Mouse (Mus musculus) forebrain, embryonic 13.5 days (tissue): ENCODE results near the gene Actr6. TPM values are rescaled to one million over a fixed set of nuclear protein-coding genes. Genes with fewer than 3 reads are reported as not detected.
"Not testable (repeated sequence)": the region's sequence is repeated elsewhere in the genome, so short reads cannot be mapped to it uniquely, and the experiment has no call there.

Source experiments
- ATAC-seq: fragments of 200-750 bp; cut with Nextera tagmentation; 2 replicates; pipeline ENCODE4 v1.8.0; 2017
- H3K27ac ChIP-seq: fragments of 300-500 bp; sonication (generic); 2 replicates; pipeline ENCODE4 v1.5.1; 2015; ENCODE audit warnings: inconsistent platforms, mild to moderate bottlenecking, moderate library complexity
- H3K27me3 ChIP-seq: fragments of 300-500 bp; sonication (generic); 2 replicates; pipeline ENCODE4 v1.6.1; 2015; ENCODE audit warnings: mild to moderate bottlenecking, inconsistent platforms
- H3K36me3 ChIP-seq: fragments of 300-500 bp; sonication (generic); 2 replicates; pipeline ENCODE4 v1.6.1; 2015; ENCODE audit warnings: mild to moderate bottlenecking, inconsistent platforms; ENCODE audit not compliant: poor library complexity, severe bottlenecking
- H3K4me1 ChIP-seq: fragments of 300-500 bp; sonication (generic); 2 replicates; pipeline ENCODE4 v1.6.1; 2015; ENCODE audit warnings: inconsistent platforms
- H3K4me2 ChIP-seq: fragments of 300-500 bp; sonication (generic); 2 replicates; pipeline ENCODE4 v1.6.1; 2015; ENCODE audit warnings: inconsistent platforms, mild to moderate bottlenecking, moderate library complexity
- H3K4me3 ChIP-seq: fragments of 300-500 bp; sonication (generic); 2 replicates; pipeline ENCODE4 v1.5.1; 2015; ENCODE audit warnings: mild to moderate bottlenecking, inconsistent platforms
- H3K9ac ChIP-seq: fragments of 300-500 bp; sonication (generic); 2 replicates; pipeline ENCODE4 v1.6.1; 2015; ENCODE audit warnings: mild to moderate bottlenecking, inconsistent platforms
- H3K9me3 ChIP-seq: fragments of 300-500 bp; sonication (generic); replicated peaks from 2 replicates; pipeline ENCODE4 v1.6.1; 2016; ENCODE audit warnings: inconsistent platforms
- WGBS: fragments of 180-500 bp; shearing (Covaris S2); methylation state at CpG from one replicate; pipeline ENCODE4 v1.1.7; 2015; 5-methylcytosine and 5-hydroxymethylcytosine counted together
- polyA plus RNA-seq: library from polyadenylated mRNA; unstranded; fragments of >200 nt; fragmentation: Nextera tagmentation; extraction: Ambion mirVana; gene quantifications from 2 replicates; pipeline ENCODE4 v1.2.1, GENCODE M21; 2015

The Actr6 gene
- polyA plus RNA-seq, 1 experiment from 2014 or later: 60.4 TPM

DNA sequence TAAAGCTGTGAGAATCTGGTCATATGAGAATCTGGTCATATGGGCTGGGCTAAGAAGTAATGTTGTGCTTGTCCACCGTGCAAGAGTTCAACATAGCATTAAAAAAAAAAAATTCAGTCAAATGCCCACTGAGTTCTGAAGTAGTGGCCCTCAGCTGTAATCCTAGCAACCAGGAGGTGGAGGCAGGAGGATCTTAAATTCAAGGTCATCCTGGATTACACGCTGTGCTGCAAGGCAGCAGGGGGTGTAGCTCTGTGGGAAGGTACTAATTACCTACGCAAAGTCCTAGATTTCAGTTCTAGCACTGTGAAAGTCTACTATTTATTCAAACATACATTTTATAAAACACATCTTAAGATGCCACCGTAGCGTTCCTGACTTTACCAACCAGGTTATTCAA is 754 bp downstream of the Actr6 start:
- H3K9me3 ChIP-seq: no peaks in the 10 kb centered on the region
- peak overlapping the region; percentile 74 for H3K4me3 ChIP-seq
- 13% methylated on average over 5 of the region's 5 CpGs for WGBS
- H3K27ac ChIP-seq: no peak overlapping the region
- peaks cover 19% of the 10 kb centered on the region for H3K4me1 ChIP-seq
- H3K9ac ChIP-seq: peak overlapping the region; percentile 74
- H3K4me2 ChIP-seq: peak overlapping the region; percentile 81
- peaks cover 11% of the 10 kb centered on the region for H3K36me3 ChIP-seq
- ATAC-seq: no peak
- no peaks in the 10 kb centered on the region; the same call in 1 of the 2 replicates for H3K27me3 ChIP-seq

DNA sequence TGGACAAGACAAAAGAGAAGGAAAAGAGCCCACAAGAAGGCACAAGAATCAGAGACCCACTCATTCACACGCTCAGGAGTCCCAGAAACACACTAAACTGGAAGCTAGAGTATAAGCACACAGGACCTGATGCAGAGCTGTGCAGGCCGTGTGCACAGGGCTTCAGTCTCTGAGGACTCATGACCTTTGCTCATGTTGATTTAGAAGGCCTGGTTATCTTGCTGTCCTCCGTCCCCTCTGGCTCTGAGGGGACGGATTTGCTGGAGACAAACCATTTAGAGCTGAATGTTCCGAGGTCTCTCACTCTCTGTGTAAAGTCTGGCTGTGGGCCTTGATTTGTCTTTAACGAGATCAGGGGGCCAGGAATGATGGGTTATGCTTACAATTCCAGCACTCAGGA is 1.7 kb downstream of the Actr6 start:
- Histone ChIP-seq H3K27me3 (no peaks in the 10 kb centered on the region; the same call in 1 of the 2 replicates), H3K4me1 (peaks cover 19% of the 10 kb centered on the region), H3K4me2 (no peak overlapping the region; the same call in 1 of the 2 replicates), H3K9ac (no peak overlapping the region), H3K9me3 (no peaks in the 10 kb centered on the region), H3K27ac (no peak overlapping the region), H3K4me3 (no peak overlapping the region), H3K36me3 (peaks cover 21% of the 10 kb centered on the region)
- ATAC-seq: no peak
- WGBS: 90% methylated on average over 6 of the region's 6 CpGs

DNA sequence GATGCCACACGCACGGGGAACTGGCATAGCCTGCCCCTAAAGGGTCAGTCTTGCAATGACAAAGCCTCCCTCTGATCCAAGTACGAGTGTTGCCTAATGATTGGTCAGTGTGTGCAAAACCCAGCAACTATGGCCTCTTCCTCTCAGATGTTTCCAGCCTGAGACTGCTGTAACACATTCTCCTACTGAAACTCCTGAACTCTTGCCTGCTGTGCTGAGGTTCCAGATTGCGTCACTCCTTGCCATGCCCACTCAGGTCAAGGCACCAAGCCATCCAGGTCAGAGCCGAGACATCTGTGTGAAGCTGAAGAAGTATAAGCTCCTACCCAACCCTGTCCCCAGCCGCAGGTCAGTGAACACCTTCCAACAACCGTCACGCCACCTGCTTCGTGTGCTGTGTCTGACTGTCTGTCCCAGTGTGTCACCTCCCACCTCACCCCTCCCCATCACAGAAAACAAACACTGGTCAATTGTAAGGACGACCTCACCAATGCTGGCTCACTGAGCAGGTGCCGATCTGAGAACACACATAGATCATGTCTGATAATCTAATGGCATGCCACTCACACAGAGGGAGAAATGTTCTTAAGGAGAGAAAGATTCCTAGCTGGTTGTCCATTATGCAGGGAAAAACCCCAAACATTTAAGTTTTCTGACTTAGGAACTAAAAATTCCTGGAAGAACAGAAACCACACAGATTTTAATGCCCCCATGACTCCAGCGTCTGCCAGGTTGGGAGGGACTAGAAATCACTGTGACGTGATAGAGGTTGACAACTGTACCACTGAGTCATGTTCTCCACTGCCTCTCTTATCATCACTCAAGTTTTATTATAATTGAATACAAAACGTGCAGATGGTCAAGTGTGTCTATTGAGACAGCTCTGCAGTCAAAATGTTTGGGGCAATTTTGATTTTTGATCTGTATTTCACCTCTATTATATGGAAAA is 9.6 kb downstream of the Actr6 start:
- peaks cover 61% of the 10 kb centered on the region for H3K36me3 ChIP-seq
- no peak overlapping the region for H3K27ac ChIP-seq
- no peaks in the 10 kb centered on the region for H3K27me3 ChIP-seq
- H3K9ac ChIP-seq: no peak overlapping the region
- no peak overlapping the region for H3K4me3 ChIP-seq
- WGBS: 88% methylated on average over 14 of the region's 14 CpGs
- ATAC-seq: no peak
- no peaks in the 10 kb centered on the region for H3K4me1 ChIP-seq
- no peak overlapping the region for H3K4me2 ChIP-seq
- no peaks in the 10 kb centered on the region for H3K9me3 ChIP-seq

DNA sequence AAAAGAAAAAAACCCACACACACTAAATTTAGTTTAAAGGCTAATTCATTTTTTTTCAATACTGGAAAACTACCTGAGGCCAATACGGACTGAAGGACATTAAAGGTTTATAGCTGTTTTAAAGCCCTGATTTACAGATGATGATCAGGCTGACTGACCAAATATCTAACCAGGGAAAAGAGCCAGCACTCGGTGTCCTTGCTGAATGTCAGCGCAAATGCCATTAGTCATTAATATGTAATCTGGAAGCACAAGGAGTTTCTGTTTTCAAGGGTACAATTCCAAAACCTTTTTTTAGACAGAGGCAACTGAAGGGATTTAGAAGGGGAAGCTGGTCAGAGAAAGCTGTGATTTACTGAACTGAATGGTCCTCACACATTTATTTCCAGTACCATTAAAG is 11.3 kb downstream of the Actr6 start:
- no peak for ATAC-seq
- Histone ChIP-seq H3K4me1 (no peaks in the 10 kb centered on the region), H3K27me3 (no peaks in the 10 kb centered on the region), H3K4me3 (no peak overlapping the region), H3K36me3 (peaks cover 55% of the 10 kb centered on the region), H3K9me3 (no peaks in the 10 kb centered on the region), H3K4me2 (no peak overlapping the region), H3K27ac (no peak overlapping the region), H3K9ac (no peak overlapping the region)
- WGBS: 95% methylated on average over 3 of the region's 3 CpGs

DNA sequence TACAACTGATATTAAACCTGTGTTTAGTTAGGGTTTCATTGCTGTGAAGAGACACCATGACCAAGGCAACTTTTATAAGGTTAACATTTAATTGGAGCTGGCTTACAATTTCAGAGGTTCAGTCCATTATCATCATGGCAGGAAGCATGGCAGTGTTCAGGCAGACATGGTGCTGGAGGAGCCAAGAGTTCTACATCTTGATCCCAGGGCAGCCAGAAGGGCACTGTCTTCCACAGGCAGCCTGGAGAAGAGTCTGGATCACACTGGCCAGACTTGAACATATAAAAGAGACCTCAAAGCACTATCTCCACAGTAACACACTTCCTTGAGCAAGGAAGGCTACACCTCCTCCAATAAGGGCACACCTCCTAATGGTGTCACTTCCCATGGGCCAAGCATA is 11.8 kb downstream of the Actr6 start:
- H3K27ac ChIP-seq: no peak overlapping the region
- no peak overlapping the region for H3K4me2 ChIP-seq
- H3K36me3 ChIP-seq: peaks cover 54% of the 10 kb centered on the region
- no peaks in the 10 kb centered on the region for H3K4me1 ChIP-seq
- no peak overlapping the region for H3K9ac ChIP-seq
- no peaks in the 10 kb centered on the region for H3K27me3 ChIP-seq
- no peak for ATAC-seq
- no peak overlapping the region for H3K4me3 ChIP-seq
- no peaks in the 10 kb centered on the region for H3K9me3 ChIP-seq

DNA sequence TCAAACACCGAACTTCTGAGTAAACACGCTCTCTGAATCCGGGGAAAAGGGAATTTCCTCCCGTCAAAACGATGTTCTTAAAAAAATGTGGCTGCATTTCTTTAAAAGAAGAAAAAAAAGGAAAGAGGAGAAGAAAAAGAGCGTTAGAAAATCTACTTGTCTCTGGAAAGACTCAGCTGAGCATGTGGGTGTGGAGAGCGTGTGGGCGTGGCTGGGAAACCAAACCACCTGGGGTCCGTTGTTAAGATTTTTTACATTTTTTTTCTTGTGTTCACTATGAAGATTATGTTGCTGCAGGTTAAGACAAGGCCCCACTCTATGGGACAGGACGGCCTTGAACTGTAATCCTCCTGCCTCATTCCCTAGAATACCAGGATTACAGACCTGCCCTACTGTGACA is 17.2 kb downstream of the Actr6 start:
- Histone ChIP-seq H3K36me3 (peaks cover 61% of the 10 kb centered on the region), H3K27me3 (no peaks in the 10 kb centered on the region), H3K4me3 (no peak overlapping the region), H3K9ac (no peak overlapping the region), H3K27ac (no peak overlapping the region), H3K9me3 (no peaks in the 10 kb centered on the region), H3K4me2 (no peak overlapping the region), H3K4me1 (no peaks in the 10 kb centered on the region)
- WGBS: 88% methylated on average over 10 of the region's 10 CpGs
- ATAC-seq: no peak

DNA sequence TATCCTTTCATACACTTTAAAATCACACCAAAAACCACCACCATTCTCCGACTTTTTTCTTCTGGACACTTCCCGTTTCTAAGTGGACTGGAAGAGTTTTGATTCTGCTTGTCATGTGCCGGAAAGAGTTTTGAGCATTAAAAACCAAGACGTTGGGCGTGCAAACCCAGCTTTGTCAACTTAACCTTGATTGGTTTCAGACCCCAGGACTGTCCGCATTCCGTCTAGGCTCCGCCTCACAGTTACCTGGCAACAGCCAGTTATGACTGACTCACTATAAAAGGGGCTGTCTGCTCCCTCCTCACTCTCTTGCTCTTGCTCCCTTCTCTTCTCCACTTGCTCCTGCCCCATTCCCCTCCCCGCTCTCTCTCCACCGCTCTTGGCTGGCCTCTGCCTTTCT is 23.4 kb downstream of the Actr6 start:
- ATAC-seq: no peak
- WGBS: 37% methylated on average over 10 of the region's 10 CpGs
- H3K4me2 ChIP-seq: peak overlapping the region; percentile 10; the same call in 1 of the 2 replicates

DNA sequence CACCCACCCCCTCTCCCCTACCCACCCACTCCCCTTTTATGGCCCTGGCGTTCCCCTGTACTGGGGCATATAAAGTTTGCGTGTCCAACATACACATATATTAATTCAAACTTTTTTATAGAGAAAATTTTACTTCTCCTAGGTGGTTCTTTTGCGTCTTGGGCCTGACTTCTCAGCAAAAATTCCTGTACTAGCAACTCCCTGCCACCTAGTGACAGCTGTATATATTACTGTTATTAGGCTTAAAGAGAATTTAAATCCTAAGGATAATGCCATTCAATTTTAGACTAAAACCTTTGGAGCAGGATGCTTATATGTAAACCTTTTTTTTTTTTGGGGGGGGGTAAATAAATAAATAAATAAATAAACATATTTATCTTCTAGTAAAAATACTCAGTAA is 24.7 kb downstream of the Actr6 start:
- no peaks in the 10 kb centered on the region for H3K4me1 ChIP-seq
- peaks cover 13% of the 10 kb centered on the region for H3K36me3 ChIP-seq
- H3K27ac ChIP-seq: no peak overlapping the region
- H3K9ac ChIP-seq: no peak overlapping the region
- H3K4me3 ChIP-seq: no peak overlapping the region
- 88% methylated on average over 3 of the region's 3 CpGs for WGBS
- no peaks in the 10 kb centered on the region for H3K27me3 ChIP-seq
- no peak for ATAC-seq
- H3K9me3 ChIP-seq: no peaks in the 10 kb centered on the region
- H3K4me2 ChIP-seq: no peak overlapping the region

More for the DNA sequence above, 23.4 kb downstream of the Actr6 start:
- Histone ChIP-seq H3K27ac (no peak overlapping the region), H3K36me3 (peaks cover 26% of the 10 kb centered on the region), H3K27me3 (no peaks in the 10 kb centered on the region), H3K4me1 (no peaks in the 10 kb centered on the region), H3K9me3 (no peaks in the 10 kb centered on the region), H3K4me3 (no peak overlapping the region), H3K9ac (no peak overlapping the region)

DNA sequence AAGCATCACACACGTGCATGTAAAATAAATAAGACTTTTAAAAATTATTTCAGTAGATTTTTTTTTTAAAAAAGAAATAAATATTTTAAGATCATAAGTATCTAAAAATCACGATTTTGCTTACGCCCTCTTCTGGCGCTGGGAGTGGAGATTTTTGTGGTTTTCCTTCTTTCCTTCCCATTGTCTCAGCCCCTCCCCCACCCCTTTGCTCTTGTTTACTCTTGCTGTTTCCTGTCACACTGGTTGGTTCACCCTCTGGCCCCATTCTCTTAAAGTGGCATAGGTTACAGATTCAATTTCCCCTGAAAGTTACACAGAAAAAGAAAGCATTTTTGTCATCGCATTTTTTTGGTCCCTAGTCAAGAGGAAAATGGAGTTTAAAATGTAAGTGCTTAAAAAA is 29.1 kb downstream of the Actr6 start:
- Histone ChIP-seq H3K4me3 (no peak overlapping the region), H3K27me3 (no peaks in the 10 kb centered on the region), H3K9me3 (no peaks in the 10 kb centered on the region), H3K9ac (no peak overlapping the region), H3K27ac (no peak overlapping the region), H3K4me2 (no peak overlapping the region), H3K36me3 (no peaks in the 10 kb centered on the region), H3K4me1 (no peaks in the 10 kb centered on the region)
- 58% methylated on average over 5 of the region's 5 CpGs for WGBS
- no peak for ATAC-seq

DNA sequence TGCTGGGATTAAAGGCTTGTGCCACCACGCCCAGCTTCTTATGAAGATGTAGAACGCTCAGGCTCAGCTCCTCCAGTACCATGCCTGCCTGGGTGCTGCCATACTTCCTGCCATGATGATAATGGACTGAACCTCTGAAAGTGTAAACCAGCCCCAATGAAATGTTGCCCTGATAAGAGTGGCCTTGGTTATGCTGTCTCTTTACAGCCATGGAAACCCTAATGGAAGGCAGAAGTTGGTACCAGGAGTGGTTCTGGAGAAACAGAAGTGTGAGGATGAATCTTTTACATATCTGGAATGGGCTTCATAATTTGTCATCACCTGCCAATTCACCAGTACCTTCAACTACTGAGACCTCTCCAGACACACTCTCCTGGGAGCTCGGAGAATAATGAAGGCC is 34.1 kb downstream of the Actr6 start:
- Histone ChIP-seq H3K4me3 (no peak overlapping the region), H3K27ac (no peak overlapping the region), H3K4me2 (no peak overlapping the region), H3K9ac (no peak overlapping the region), H3K4me1 (no peaks in the 10 kb centered on the region), H3K9me3 (no peaks in the 10 kb centered on the region), H3K36me3 (no peaks in the 10 kb centered on the region), H3K27me3 (no peaks in the 10 kb centered on the region)
- WGBS: 96% methylated on average over 3 of the region's 3 CpGs
- no peak for ATAC-seq

DNA sequence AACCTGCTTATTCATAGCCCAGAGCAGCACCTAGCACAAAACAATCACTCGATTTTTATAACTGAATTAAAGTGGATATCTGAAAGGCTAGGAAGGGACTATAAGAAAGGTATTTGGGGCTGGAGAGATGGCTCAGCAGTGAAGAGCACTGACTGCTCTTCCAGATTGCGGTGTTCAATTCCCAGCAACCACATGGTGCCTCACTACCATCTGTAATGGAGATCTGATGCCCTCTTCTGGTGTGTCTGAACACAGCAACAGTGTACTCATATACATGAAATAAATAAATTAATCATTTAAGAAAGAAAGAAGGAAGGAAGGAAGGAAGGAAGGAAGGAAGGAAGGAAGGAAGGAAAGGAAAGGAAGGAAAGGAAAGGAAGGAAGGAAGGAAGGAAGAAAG is 35.8 kb downstream of the Actr6 start:
- H3K4me2 ChIP-seq, H3K9ac ChIP-seq, H3K9me3 ChIP-seq, H3K27me3 ChIP-seq, H3K4me3 ChIP-seq, H3K4me1 ChIP-seq, ATAC-seq, H3K36me3 ChIP-seq, H3K27ac ChIP-seq: not testable (repeated sequence)
- WGBS: 72% methylated on average over 2 of the region's 2 CpGs

DNA sequence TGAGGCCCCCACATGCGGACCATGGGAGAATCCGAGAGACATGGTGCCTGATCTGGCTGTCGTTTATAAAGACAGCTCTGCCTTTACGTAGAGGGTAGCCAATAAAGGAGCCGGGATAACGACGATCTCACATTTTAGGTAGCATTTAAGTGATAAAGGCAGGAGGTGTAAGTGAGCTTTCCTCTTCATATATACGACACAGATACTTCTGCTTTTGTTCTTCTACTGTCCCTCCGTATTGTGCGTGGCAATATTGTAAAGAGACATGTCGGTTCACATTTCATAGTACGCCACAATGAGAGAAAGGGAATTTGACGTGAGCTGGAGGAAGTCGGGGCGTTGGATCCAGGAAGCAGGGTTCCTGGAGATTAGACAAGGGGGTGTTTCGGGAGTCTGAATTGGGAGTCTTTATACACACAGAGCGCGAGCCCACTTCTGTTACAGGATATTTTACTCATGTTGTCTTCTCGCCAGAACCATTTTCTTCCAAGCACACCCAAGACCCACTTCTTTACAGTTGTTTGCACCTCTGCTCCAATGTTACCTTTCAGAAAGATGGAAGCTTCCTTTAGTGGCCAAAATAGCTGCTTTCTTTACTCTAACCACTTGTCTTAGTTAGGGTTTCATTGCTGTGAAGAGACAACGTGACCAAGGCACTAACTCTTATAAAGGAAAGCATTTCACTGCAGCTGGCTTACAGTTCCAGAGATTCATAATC is 36.7 kb downstream of the Actr6 start:
- no peak for ATAC-seq
- WGBS: 83% methylated on average over 20 of the region's 20 CpGs
- Histone ChIP-seq H3K36me3 (no peaks in the 10 kb centered on the region), H3K4me3 (no peak overlapping the region), H3K27ac (no peak overlapping the region), H3K27me3 (no peaks in the 10 kb centered on the region), H3K4me1 (no peaks in the 10 kb centered on the region), H3K9me3 (no peaks in the 10 kb centered on the region), H3K4me2 (no peak overlapping the region), H3K9ac (no peak overlapping the region)
